Mouse (Mus musculus) limb, embryonic 12.5 days (tissue): ENCODE measurements at regions not wholly inside any gene's neighbourhood (a gene's known extent, or its start where the extent isn't known, plus 50 kb on each side); places are given as distances from the start of the nearest gene placed in this dataset.

Experiments
- ATAC-seq: fragments of 200-750 bp; cut with Nextera tagmentation; 2 replicates; pipeline ENCODE4 v1.8.0; 2017; ENCODE audit warnings: low read depth, moderate TSS enrichment; ENCODE audit not compliant: insufficient number of reproducible peaks, insufficient read depth, low FRiP score, low TSS enrichment
- H3K27ac ChIP-seq: fragments of 300-500 bp; sonication (generic); 2 replicates; pipeline ENCODE4 v1.5.1; 2016; ENCODE audit warnings: mild to moderate bottlenecking, moderate library complexity
- H3K27me3 ChIP-seq: fragments of 300-500 bp; sonication (generic); 2 replicates; pipeline ENCODE4 v1.6.1; 2016; ENCODE audit warnings: mild to moderate bottlenecking, moderate library complexity
- H3K36me3 ChIP-seq: fragments of 300-500 bp; sonication (generic); 2 replicates; pipeline ENCODE4 v1.6.1; 2016; ENCODE audit warnings: mild to moderate bottlenecking, moderate library complexity
- H3K4me1 ChIP-seq: fragments of 300-500 bp; sonication (generic); replicated peaks from 2 replicates; pipeline ENCODE4 v1.6.1; 2016
- H3K4me2 ChIP-seq: fragments of 300-500 bp; sonication (generic); 2 replicates; pipeline ENCODE4 v1.6.1; 2016; ENCODE audit warnings: mild to moderate bottlenecking, moderate library complexity
- H3K4me3 ChIP-seq: fragments of 300-500 bp; sonication (generic); replicated peaks from 2 replicates; pipeline ENCODE4 v1.5.1; 2016; ENCODE audit warnings: mild to moderate bottlenecking
- H3K9ac ChIP-seq: fragments of 300-500 bp; sonication (generic); replicated peaks from 2 replicates; pipeline ENCODE4 v1.6.1; 2016; ENCODE audit warnings: mild to moderate bottlenecking, moderate library complexity
- H3K9me3 ChIP-seq: fragments of 300-500 bp; sonication (generic); 2 replicates; pipeline ENCODE4 v1.6.1; 2016; ENCODE audit warnings: mild to moderate bottlenecking, moderate library complexity
- WGBS: fragments of 180-500 bp; shearing (Covaris S2); methylation state at CpG from one replicate; pipeline ENCODE4 v1.1.7; 2016; 5-methylcytosine and 5-hydroxymethylcytosine counted together

- Histone ChIP-seq H3K36me3 (no peaks in the 10 kb centered on the region), H3K4me2 (no peak overlapping the region), H3K9ac (no peak overlapping the region), H3K4me3 (no peak overlapping the region), H3K27ac (no peak overlapping the region), H3K9me3 (no peaks in the 10 kb centered on the region), H3K27me3 (peaks cover 19% of the 10 kb centered on the region), H3K4me1 (peaks cover 21% of the 10 kb centered on the region)
- ATAC-seq: no peak
- WGBS: 84% methylated on average over 3 of the region's 3 CpGs
Observed at GRCm38 (mm10) chr5:111659229-111659628, 74.5 kb upstream of the Gm26897 start.

- Histone ChIP-seq H3K27ac (no peak overlapping the region), H3K4me2 (no peak overlapping the region), H3K9ac (no peak overlapping the region), H3K9me3 (no peaks in the 10 kb centered on the region), H3K27me3 (peaks cover 29% of the 10 kb centered on the region), H3K36me3 (no peaks in the 10 kb centered on the region), H3K4me1 (peaks cover 27% of the 10 kb centered on the region), H3K4me3 (no peak overlapping the region)
- ATAC-seq: no peak
- WGBS: 64% methylated on average over 10 of the region's 10 CpGs
Observed at GRCm38 (mm10) chr5:111660447-111660846, 73.3 kb upstream of the Gm26897 start.

GRCm38 (mm10) chr5:111660968-111661367 is 72.8 kb upstream of the Gm26897 start:
- Histone ChIP-seq H3K27me3 (peaks cover 34% of the 10 kb centered on the region), H3K9ac (no peak overlapping the region), H3K4me1 (peaks cover 27% of the 10 kb centered on the region)

GRCm38 (mm10) chr5:111661971-111662370 is 71.8 kb upstream of the Gm26897 start:
- Histone ChIP-seq H3K9ac (no peak overlapping the region), H3K4me3 (no peak overlapping the region), H3K9me3 (no peaks in the 10 kb centered on the region), H3K27me3 (peaks cover 44% of the 10 kb centered on the region), H3K36me3 (no peaks in the 10 kb centered on the region), H3K4me1 (peaks cover 27% of the 10 kb centered on the region), H3K4me2 (no peak overlapping the region), H3K27ac (peak overlapping the region; percentile 35; the same call in 1 of the 2 replicates)
- no peak for ATAC-seq
- 68% methylated on average over 12 of the region's 12 CpGs for WGBS

More at GRCm38 (mm10) chr5:111660968-111661367, 72.8 kb upstream of the Gm26897 start:
- no peak overlapping the region for H3K4me3 ChIP-seq
- no peak overlapping the region for H3K4me2 ChIP-seq
- no peak for ATAC-seq
- H3K27ac ChIP-seq: no peak overlapping the region
- no peaks in the 10 kb centered on the region for H3K9me3 ChIP-seq
- WGBS: 86% methylated on average over 6 of the region's 6 CpGs
- H3K36me3 ChIP-seq: no peaks in the 10 kb centered on the region

GRCm38 (mm10) chr5:111663831-111664230 is 69.9 kb upstream of the Gm26897 start:
- Histone ChIP-seq H3K27ac (0 out of 2 replicates have a peak overlapping the region, but pooled peaks have one; percentile 35), H3K4me2 (no peak overlapping the region)
- no peak for ATAC-seq

GRCm38 (mm10) chr5:111665406-111665805 is 68.3 kb upstream of the Gm26897 start:
- Histone ChIP-seq H3K4me2 (no peak overlapping the region), H3K4me3 (no peak overlapping the region), H3K4me1 (peaks cover 27% of the 10 kb centered on the region), H3K36me3 (no peaks in the 10 kb centered on the region), H3K9ac (no peak overlapping the region), H3K27me3 (peaks cover 42% of the 10 kb centered on the region), H3K9me3 (peaks cover 12% of the 10 kb centered on the region), H3K27ac (no peak overlapping the region)
- no peak for ATAC-seq
- WGBS: 65% methylated on average over 19 of the region's 19 CpGs

More at GRCm38 (mm10) chr5:111663831-111664230, 69.9 kb upstream of the Gm26897 start:
- Histone ChIP-seq H3K36me3 (no peaks in the 10 kb centered on the region), H3K9ac (no peak overlapping the region), H3K4me1 (peaks cover 27% of the 10 kb centered on the region), H3K27me3 (peaks cover 46% of the 10 kb centered on the region), H3K4me3 (no peak overlapping the region), H3K9me3 (peaks cover 7% of the 10 kb centered on the region)
- WGBS: 64% methylated on average over 7 of the region's 7 CpGs

GRCm38 (mm10) chr5:111666007-111666406 is 67.7 kb upstream of the Gm26897 start:
- H3K27ac ChIP-seq: no peak overlapping the region
- peaks cover 29% of the 10 kb centered on the region for H3K4me1 ChIP-seq
- peaks cover 12% of the 10 kb centered on the region for H3K9me3 ChIP-seq
- H3K36me3 ChIP-seq: no peaks in the 10 kb centered on the region
- no peak overlapping the region for H3K9ac ChIP-seq
- no peak for ATAC-seq
- H3K4me2 ChIP-seq: no peak overlapping the region
- H3K4me3 ChIP-seq: no peak overlapping the region
- WGBS: 69% methylated on average over 8 of the region's 8 CpGs
- peaks cover 38% of the 10 kb centered on the region for H3K27me3 ChIP-seq

- peaks cover 27% of the 10 kb centered on the region for H3K4me1 ChIP-seq
- ATAC-seq: no peak
- no peak overlapping the region for H3K4me3 ChIP-seq
- peaks cover 12% of the 10 kb centered on the region for H3K9me3 ChIP-seq
- 65% methylated on average over 3 of the region's 3 CpGs for WGBS
- no peak overlapping the region for H3K9ac ChIP-seq
- H3K27me3 ChIP-seq: peaks cover 40% of the 10 kb centered on the region
- no peak overlapping the region for H3K4me2 ChIP-seq
- H3K27ac ChIP-seq: no peak overlapping the region
- no peaks in the 10 kb centered on the region for H3K36me3 ChIP-seq
Observed at GRCm38 (mm10) chr5:111667901-111668300, 65.8 kb upstream of the Gm26897 start.

GRCm38 (mm10) chr5:111669139-111669538 is 64.6 kb upstream of the Gm26897 start:
- Histone ChIP-seq H3K36me3 (no peaks in the 10 kb centered on the region), H3K4me1 (peaks cover 19% of the 10 kb centered on the region), H3K27ac (no peak overlapping the region), H3K9me3 (peaks cover 12% of the 10 kb centered on the region), H3K9ac (no peak overlapping the region), H3K27me3 (peaks cover 32% of the 10 kb centered on the region), H3K4me2 (no peak overlapping the region), H3K4me3 (no peak overlapping the region)
- ATAC-seq: no peak

- no peak for ATAC-seq
- H3K4me1 ChIP-seq: peaks cover 35% of the 10 kb centered on the region
- no peak overlapping the region for H3K9ac ChIP-seq
- H3K27me3 ChIP-seq: peaks cover 14% of the 10 kb centered on the region; the same call in 1 of the 2 replicates
- no peaks in the 10 kb centered on the region for H3K36me3 ChIP-seq
- peaks cover 12% of the 10 kb centered on the region for H3K9me3 ChIP-seq
- H3K4me2 ChIP-seq: no peak overlapping the region
- WGBS: 75% methylated on average over 6 of the region's 6 CpGs
- no peak overlapping the region for H3K27ac ChIP-seq
- no peak overlapping the region for H3K4me3 ChIP-seq
Observed at GRCm38 (mm10) chr5:111671762-111672161, 62.0 kb upstream of the Gm26897 start.

- H3K9ac ChIP-seq: 0 out of 2 replicates have a peak overlapping the region, but pooled peaks have one; percentile 34
- peaks cover 60% of the 10 kb centered on the region for H3K4me1 ChIP-seq
- H3K27me3 ChIP-seq: peaks cover 30% of the 10 kb centered on the region; the same call in 1 of the 2 replicates
- peak overlapping the region; percentile 88 for H3K27ac ChIP-seq
- 47% methylated on average over 6 of the region's 6 CpGs for WGBS
- no peak overlapping the region for H3K4me3 ChIP-seq
- H3K36me3 ChIP-seq: no peaks in the 10 kb centered on the region
- H3K4me2 ChIP-seq: no peak overlapping the region; the same call in 1 of the 2 replicates
- no peak for ATAC-seq
- H3K9me3 ChIP-seq: no peaks in the 10 kb centered on the region
Observed at GRCm38 (mm10) chr5:111674976-111675672, 58.6 kb upstream of the Gm26897 start.
